Mouse (Mus musculus): ENCODE results near the gene Igf1r. TPM values are rescaled to one million over a fixed set of nuclear protein-coding genes. Genes with fewer than 3 reads are reported as not detected.
A peak's percentile ranks its signal among the peaks of the same experiment; 100 is the strongest.

Igf1r gene
- polyA plus RNA-seq, 1 experiment from 2014 or later: 15.9 TPM

GRCm38 (mm10) chr7:68257767-68258166 lies 305.1 kb downstream of the Igf1r start:
- 39% methylated on average over 2 of the region's 2 CpGs for WGBS
- no peak for ATAC-seq
- no peaks in the 10 kb centered on the region for H3K36me3 ChIP-seq (ENCODE audit: insufficient read depth, low read length)
- H3K4me1 ChIP-seq (ENCODE audit: insufficient read depth, low read depth, low read length): no peaks in the 10 kb centered on the region
- no peaks in the 10 kb centered on the region for H3K27me3 ChIP-seq (replicated peaks; ENCODE audit: insufficient read depth, low read length)
- DNase-seq (ENCODE audit: low spot score): no peak
- TF ChIP-seq CTCF (IDR thresholded peaks at IDR 0.05) (no peak), EP300 (IDR thresholded peaks at IDR 0.05) (no peak)
- H3K4me2 ChIP-seq (replicated peaks; ENCODE audit: low read depth, low read length): no peak overlapping the region
- no peaks in the 10 kb centered on the region for H3K9me3 ChIP-seq (ENCODE audit: low read length)
- no peak overlapping the region for H3K9ac ChIP-seq (replicated peaks; ENCODE audit: low read depth)
- H3K4me3 ChIP-seq (ENCODE audit: low read depth, low read length): no peak overlapping the region
- H3K27ac ChIP-seq (ENCODE audit: low read length): no peak overlapping the region

GRCm38 (mm10) chr7:68258326-68259150 lies 305.9 kb downstream of the Igf1r start:
- Histone ChIP-seq H3K27me3 (replicated peaks; ENCODE audit: insufficient read depth, low read length) (no peaks in the 10 kb centered on the region), H3K9me3 (ENCODE audit: low read length) (no peaks in the 10 kb centered on the region), H3K36me3 (ENCODE audit: insufficient read depth, low read length) (no peaks in the 10 kb centered on the region), H3K4me2 (replicated peaks; ENCODE audit: low read depth, low read length) (no peak overlapping the region), H3K4me3 (ENCODE audit: low read depth, low read length) (no peak overlapping the region), H3K9ac (replicated peaks; ENCODE audit: low read depth) (no peak overlapping the region), H3K4me1 (ENCODE audit: insufficient read depth, low read depth, low read length) (no peaks in the 10 kb centered on the region), H3K27ac (ENCODE audit: low read length) (no peak overlapping the region)
- TF ChIP-seq CTCF (IDR thresholded peaks at IDR 0.05) (no peak), EP300 (IDR thresholded peaks at IDR 0.05) (no peak)
- WGBS: 66% methylated on average over 17 of the region's 17 CpGs
- no peak for DNase-seq (ENCODE audit: low spot score)
- peak; percentile 44; the same call in 1 of the 2 replicates for ATAC-seq

- no peak overlapping the region for H3K9ac ChIP-seq (replicated peaks; ENCODE audit: low read depth)
- WGBS: 53% methylated on average over 6 of the region's 6 CpGs
Observed at GRCm38 (mm10) chr7:68259523-68260081, 307.0 kb downstream of the Igf1r start.

GRCm38 (mm10) chr7:68262612-68263200 lies 310.1 kb downstream of the Igf1r start:
- H3K4me2 ChIP-seq (replicated peaks; ENCODE audit: low read depth, low read length): no peak overlapping the region
- TF ChIP-seq EP300 (IDR thresholded peaks at IDR 0.05) (no peak), CTCF (IDR thresholded peaks at IDR 0.05) (peak; percentile 36)
- H3K36me3 ChIP-seq (ENCODE audit: insufficient read depth, low read length): no peaks in the 10 kb centered on the region
- no peak overlapping the region for H3K27ac ChIP-seq (ENCODE audit: low read length)
- DNase-seq (ENCODE audit: low spot score) (peak; percentile 29), ATAC-seq (no peak)
- H3K4me1 ChIP-seq (ENCODE audit: insufficient read depth, low read depth, low read length): peaks cover 9% of the 10 kb centered on the region
- WGBS: 53% methylated on average over 8 of the region's 8 CpGs
- H3K27me3 ChIP-seq (replicated peaks; ENCODE audit: insufficient read depth, low read length): no peaks in the 10 kb centered on the region
- no peak overlapping the region for H3K9ac ChIP-seq (replicated peaks; ENCODE audit: low read depth)
- H3K9me3 ChIP-seq (ENCODE audit: low read length): no peaks in the 10 kb centered on the region
- H3K4me3 ChIP-seq (ENCODE audit: low read depth, low read length): no peak overlapping the region

More at GRCm38 (mm10) chr7:68259523-68260081, 307.0 kb downstream of the Igf1r start:
- Histone ChIP-seq H3K9me3 (ENCODE audit: low read length) (no peaks in the 10 kb centered on the region), H3K4me3 (ENCODE audit: low read depth, low read length) (no peak overlapping the region), H3K4me2 (replicated peaks; ENCODE audit: low read depth, low read length) (no peak overlapping the region), H3K27me3 (replicated peaks; ENCODE audit: insufficient read depth, low read length) (no peaks in the 10 kb centered on the region), H3K27ac (ENCODE audit: low read length) (no peak overlapping the region), H3K4me1 (ENCODE audit: insufficient read depth, low read depth, low read length) (peaks cover 8% of the 10 kb centered on the region), H3K36me3 (ENCODE audit: insufficient read depth, low read length) (no peaks in the 10 kb centered on the region)
- peak; percentile 28 for DNase-seq (ENCODE audit: low spot score)
- TF ChIP-seq EP300 (IDR thresholded peaks at IDR 0.05) (no peak), CTCF (IDR thresholded peaks at IDR 0.05) (no peak)
- peak; percentile 36; the same call in 1 of the 2 replicates for ATAC-seq

- H3K36me3 ChIP-seq (ENCODE audit: insufficient read depth, low read length): no peaks in the 10 kb centered on the region
- WGBS: 46% methylated on average over 8 of the region's 8 CpGs
- no peak for TF ChIP-seq EP300 (IDR thresholded peaks at IDR 0.05)
- no peak for TF ChIP-seq CTCF (IDR thresholded peaks at IDR 0.05)
- no peak overlapping the region for H3K27ac ChIP-seq (ENCODE audit: low read length)
- ATAC-seq (0 out of 2 replicates have a peak, but pooled peaks have one; percentile 8), DNase-seq (ENCODE audit: low spot score) (no peak)
- no peak overlapping the region for H3K9ac ChIP-seq (replicated peaks; ENCODE audit: low read depth)
- no peaks in the 10 kb centered on the region for H3K27me3 ChIP-seq (replicated peaks; ENCODE audit: insufficient read depth, low read length)
- H3K9me3 ChIP-seq (ENCODE audit: low read length): no peaks in the 10 kb centered on the region
- peak overlapping the region; percentile 58 for H3K4me2 ChIP-seq (replicated peaks; ENCODE audit: low read depth, low read length)
- H3K4me3 ChIP-seq (ENCODE audit: low read depth, low read length): peak overlapping the region; percentile 25; the same call in 1 of the 2 replicates
- H3K4me1 ChIP-seq (ENCODE audit: insufficient read depth, low read depth, low read length): peaks cover 9% of the 10 kb centered on the region
Observed at GRCm38 (mm10) chr7:68263346-68264027, 310.9 kb downstream of the Igf1r start.

- peak; percentile 49 for DNase-seq (ENCODE audit: low spot score)
- H3K4me3 ChIP-seq (ENCODE audit: low read depth, low read length): peak within 1 kb of the TSS; percentile 25; the same call in 1 of the 2 replicates
- WGBS: 6% methylated on average over 25 of the region's 25 CpGs
- H3K9ac ChIP-seq (replicated peaks; ENCODE audit: low read depth): no peak within 1 kb of the TSS
- no peak within 1 kb of the TSS for H3K27ac ChIP-seq (ENCODE audit: low read length)
- H3K36me3 ChIP-seq (ENCODE audit: insufficient read depth, low read length): no peaks in the 10 kb centered on the region
- no peaks in the 10 kb centered on the region for H3K27me3 ChIP-seq (replicated peaks; ENCODE audit: insufficient read depth, low read length)
- H3K4me2 ChIP-seq (replicated peaks; ENCODE audit: low read depth, low read length): peak within 1 kb of the TSS; percentile 58
- peak; percentile 73 for ATAC-seq
- H3K4me1 ChIP-seq (ENCODE audit: insufficient read depth, low read depth, low read length): peaks cover 9% of the 10 kb centered on the region
- H3K9me3 ChIP-seq (ENCODE audit: low read length): no peaks in the 10 kb centered on the region
- no peak for TF ChIP-seq EP300 (IDR thresholded peaks at IDR 0.05)
- TF ChIP-seq CTCF (IDR thresholded peaks at IDR 0.05): no peak
Observed at GRCm38 (mm10) chr7:68264028-68264453, 311.4 kb downstream of the Igf1r start, which contains the start of gene Pgpep1l. Gene Pgpep1l, minus strand, starts transcription at chr7:68264233.
